Comparison of ENCODE assay signal across 9 mouse cellular contexts in genomic region chr7:98125473-98125872, GRCm38 (mm10). TPM values are rescaled to one million over a fixed set of nuclear protein-coding genes. Genes with fewer than 3 reads are reported as not detected.
DNase-seq lines count a peak whose midpoint lies in the region; ATAC-seq and TF ChIP-seq lines count a peak whose summit lies in the region.
"Had no signal": no experiment of that assay in that cellular context is flagged by ENCODE, and none has a peak within 500 bp of the region (broad histone marks: within the 10 kb centered on the region; RNA-seq: fewer than 3 reads in every experiment).

No protein-coding gene starts in this region.

- H3K4me2 ChIP-seq in heart, embryonic 11.5 days, result no peak overlapping the region
- no peak overlapping the region for H3K4me2 ChIP-seq in liver, embryonic 13.5 days
- H3K4me2 ChIP-seq in neural tube, embryonic 15.5 days, result no peak overlapping the region

- H3K36me3 ChIP-seq in heart, adult 2 months (ENCODE audit: control insufficient read depth, insufficient read depth, low read length), result no peaks in the 10 kb centered on the region
- no peaks in the 10 kb centered on the region for H3K36me3 ChIP-seq in heart, embryonic 11.5 days (ENCODE audit: control insufficient read depth, insufficient read depth, low read length)
- H3K36me3 ChIP-seq in liver, embryonic 13.5 days, result peaks cover 69% of the 10 kb centered on the region
- peaks cover 52% of the 10 kb centered on the region for H3K36me3 ChIP-seq in neural tube, embryonic 15.5 days

- peak; percentile 47 for TF ChIP-seq CTCF in heart, adult 2 months (IDR thresholded peaks at IDR 0.05)
- TF ChIP-seq CTCF in bone marrow, adult 2 months (IDR thresholded peaks at IDR 0.05; ENCODE audit: control insufficient read depth, insufficient read depth, low read length), result peak; percentile 60

- WGBS in heart, adult 2 months, result 43% methylated on average over 5 of the region's 5 CpGs
- 39% methylated on average over 5 of the region's 5 CpGs for WGBS in heart, embryonic 11.5 days (ENCODE audit: insufficient replicate concordance)
- 41% methylated on average over 5 of the region's 5 CpGs for WGBS in bone marrow, adult 2 months
- WGBS in liver, embryonic 13.5 days (ENCODE audit: insufficient replicate concordance), result 35% methylated on average over 5 of the region's 5 CpGs
- WGBS in neural tube, embryonic 15.5 days, result 43% methylated on average over 5 of the region's 5 CpGs

- no peak overlapping the region for H3K27ac ChIP-seq in heart, adult 2 months
- no peak overlapping the region for H3K27ac ChIP-seq in heart, embryonic 11.5 days (ENCODE audit: low read depth, low read length)
- H3K27ac ChIP-seq in bone marrow, adult 2 months (ENCODE audit: control insufficient read depth, insufficient read depth, low read depth, low read length, poor library complexity), result no peak overlapping the region
- H3K27ac ChIP-seq in liver, embryonic 13.5 days, result no peak overlapping the region
- H3K27ac ChIP-seq in neural tube, embryonic 15.5 days (replicated peaks), result no peak overlapping the region

- ATAC-seq in heart, embryonic 11.5 days (replicated peaks; ENCODE audit: insufficient number of reproducible peaks, low FRiP score, low TSS enrichment), result no peak
- ATAC-seq in liver, embryonic 13.5 days (ENCODE audit: low read depth), result no peak
- no peak for ATAC-seq in neural tube, embryonic 15.5 days (ENCODE audit: low FRiP score)
- no peak for ATAC-seq in cerebellum, adult (ENCODE audit: insufficient number of reproducible peaks, low FRiP score, low TSS enrichment)

- no peaks in the 10 kb centered on the region for H3K9me3 ChIP-seq in heart, embryonic 11.5 days (replicated peaks; ENCODE audit: control insufficient read depth, low read length)
- H3K9me3 ChIP-seq in liver, embryonic 13.5 days (replicated peaks), result no peaks in the 10 kb centered on the region
- H3K9me3 ChIP-seq in neural tube, embryonic 15.5 days (replicated peaks), result no peaks in the 10 kb centered on the region
- H3K9me3 ChIP-seq: megakaryocyte, embryonic 14.5 days had no signal

- intact Hi-C loops in heart, adult 2 months (cut with DNase I), result no loop called here

- H3K4me3 ChIP-seq in heart, adult 2 months, result no peak overlapping the region
- H3K4me3 ChIP-seq in heart, embryonic 11.5 days (ENCODE audit: low read depth, low read length), result no peak overlapping the region
- H3K4me3 ChIP-seq in bone marrow, adult 2 months (replicated peaks; ENCODE audit: control insufficient read depth, low read depth, low read length), result no peak overlapping the region
- H3K4me3 ChIP-seq in liver, embryonic 13.5 days (replicated peaks), result no peak overlapping the region
- no peak overlapping the region for H3K4me3 ChIP-seq in neural tube, embryonic 15.5 days (replicated peaks)
- H3K4me3 ChIP-seq: megakaryocyte, embryonic 14.5 days had no signal

- TF ChIP-seq EP300 in heart, adult 2 months (IDR thresholded peaks at IDR 0.05; ENCODE audit: insufficient read depth, low read depth, low read length), result no peak

- no peaks in the 10 kb centered on the region; the same call in 1 of the 2 replicates for H3K4me1 ChIP-seq in heart, adult 2 months (ENCODE audit: control insufficient read depth, insufficient read depth, low read length)
- peaks cover 3% of the 10 kb centered on the region; the same call in 1 of the 2 replicates for H3K4me1 ChIP-seq in heart, embryonic 11.5 days (ENCODE audit: control insufficient read depth, insufficient read depth, low read length)
- H3K4me1 ChIP-seq in bone marrow, adult 2 months (ENCODE audit: control insufficient read depth, insufficient read depth, low read length), result no peaks in the 10 kb centered on the region; the same call in 1 of the 2 replicates
- peaks cover 13% of the 10 kb centered on the region for H3K4me1 ChIP-seq in liver, embryonic 13.5 days (replicated peaks)
- H3K4me1 ChIP-seq in neural tube, embryonic 15.5 days, result peaks cover 3% of the 10 kb centered on the region

- DNase-seq in heart, adult 2 months, result no peak
- peak; percentile 55 for DNase-seq in A20 (ENCODE audit: low read depth, low spot score)
- peak; percentile 31 for DNase-seq in liver, embryonic 13.5 days
- DNase-seq in frontal cortex, postnatal 25 days (ENCODE audit: low spot score in 2 of 2), result no peak

- no peaks in the 10 kb centered on the region for H3K79me2 ChIP-seq in heart, adult 2 months (replicated peaks; ENCODE audit: control insufficient read depth, insufficient read depth, low read length)

- no peak for TF ChIP-seq POLR2A in heart, adult 2 months (IDR thresholded peaks at IDR 0.05; ENCODE audit: insufficient read depth, low read depth, low read length)
- TF ChIP-seq POLR2A in bone marrow, adult 2 months (IDR thresholded peaks at IDR 0.05; ENCODE audit: borderline replicate concordance, control insufficient read depth, low read depth, low read length), result no peak

- no peak overlapping the region for H3K9ac ChIP-seq in heart, adult 2 months (ENCODE audit: low read depth, low read length)
- no peak overlapping the region for H3K9ac ChIP-seq in heart, embryonic 11.5 days (ENCODE audit: low read depth, low read length)
- no peak overlapping the region for H3K9ac ChIP-seq in liver, embryonic 13.5 days
- H3K9ac ChIP-seq in neural tube, embryonic 15.5 days (replicated peaks), result no peak overlapping the region

- no peaks in the 10 kb centered on the region for H3K27me3 ChIP-seq in heart, adult 2 months (ENCODE audit: control insufficient read depth, insufficient read depth, low read length)
- H3K27me3 ChIP-seq in heart, embryonic 11.5 days (ENCODE audit: control insufficient read depth, insufficient read depth, low read length), result no peaks in the 10 kb centered on the region
- no peaks in the 10 kb centered on the region for H3K27me3 ChIP-seq in liver, embryonic 13.5 days
- H3K27me3 ChIP-seq in neural tube, embryonic 15.5 days (replicated peaks), result no peaks in the 10 kb centered on the region
- H3K27me3 ChIP-seq: megakaryocyte, embryonic 14.5 days had no signal

RNA-seq across cellular contexts. Expression of gene Myo7a, which starts 6.1 kb away (rescaled TPM):
- total RNA-seq in heart, adult 2 months (2021), result 1 to 10 TPM; 4.5 to 5.9 TPM
- 7.1 and 10.8 TPM in 2 replicates for polyA plus RNA-seq in heart, adult 2 months (2012; rRNA removed)
- 8.4 and 11.9 TPM in 2 replicates for polyA plus RNA-seq in heart, embryonic 11.5 days (2014; fragmentation: Nextera tagmentation; extraction: Ambion mirVana)
- polyA plus RNA-seq in bone marrow, adult 2 months (2011; ENCODE audit: insufficient read depth, insufficient read length, low replicate concordance, missing spikeins), result 19.5 and 27.0 TPM in 2 replicates
- 8.0 and 8.3 TPM in 2 replicates for polyA plus RNA-seq in liver, embryonic 13.5 days (2015; fragmentation: Nextera tagmentation; extraction: Ambion mirVana)
- polyA plus RNA-seq in neural tube, embryonic 15.5 days (2015; fragmentation: Nextera tagmentation; extraction: Ambion mirVana), result 14.4 and 16.0 TPM in 2 replicates

RNA-seq across cellular contexts. Expression of gene Omp, which starts 19.8 kb away (rescaled TPM):
- total RNA-seq in heart, adult 2 months (2021), result under 1 TPM in 1 of 2 experiments, not detected in 1; 0.14 TPM
- 0.06 TPM in 1 of 2 replicates, not detected in the other for polyA plus RNA-seq in heart, adult 2 months (2012; rRNA removed)
- polyA plus RNA-seq in heart, embryonic 11.5 days (2014; fragmentation: Nextera tagmentation; extraction: Ambion mirVana), result 0.37 and 0.47 TPM in 2 replicates
- polyA plus RNA-seq in bone marrow, adult 2 months (2011; ENCODE audit: insufficient read depth, insufficient read length, low replicate concordance, missing spikeins), result 2.1 and 4.7 TPM in 2 replicates
- 0.50 and 0.76 TPM in 2 replicates for polyA plus RNA-seq in liver, embryonic 13.5 days (2015; fragmentation: Nextera tagmentation; extraction: Ambion mirVana)
- 0.81 and 0.91 TPM in 2 replicates for polyA plus RNA-seq in neural tube, embryonic 15.5 days (2015; fragmentation: Nextera tagmentation; extraction: Ambion mirVana)

RNA-seq across cellular contexts. Expression of gene Capn5, which starts 52.6 kb away (rescaled TPM):
- 1 to 10 TPM; 1.8 to 2.4 TPM for total RNA-seq in heart, adult 2 months (2021)
- polyA plus RNA-seq in heart, adult 2 months (2012; rRNA removed), result 3.7 and 4.6 TPM in 2 replicates
- polyA plus RNA-seq in heart, embryonic 11.5 days (2014; fragmentation: Nextera tagmentation; extraction: Ambion mirVana), result 5.8 and 6.4 TPM in 2 replicates
- polyA plus RNA-seq in bone marrow, adult 2 months (2011; ENCODE audit: insufficient read depth, insufficient read length, low replicate concordance, missing spikeins), result 16.3 and 17.2 TPM in 2 replicates
- 13.2 and 16.8 TPM in 2 replicates for polyA plus RNA-seq in liver, embryonic 13.5 days (2015; fragmentation: Nextera tagmentation; extraction: Ambion mirVana)
- 23.6 and 29.4 TPM in 2 replicates for polyA plus RNA-seq in neural tube, embryonic 15.5 days (2015; fragmentation: Nextera tagmentation; extraction: Ambion mirVana)

Comparison
In these comparisons a context has a peak if more than half of its experiments do, and no peak if none do; other contexts are left out.
1. DNase-seq: peak in A20 (single experiment) and liver, embryonic 13.5 days (single experiment); none in heart, adult 2 months (0 of 2) and frontal cortex, postnatal 25 days (0 of 2).